Mouse (Mus musculus) heart, embryonic 11.5 days (tissue): ENCODE results near the gene 5730522E02Rik. TPM values are rescaled to one million over a fixed set of nuclear protein-coding genes. Genes with fewer than 3 reads are reported as not detected.

Experiments used
- ATAC-seq: fragments of 200-750 bp; cut with Nextera tagmentation; replicated peaks from 2 replicates; pipeline ENCODE4 v1.8.0; 2017; ENCODE audit warnings: moderate library complexity; ENCODE audit not compliant: insufficient number of reproducible peaks, low FRiP score, low TSS enrichment
- H3K27ac ChIP-seq: fragments of 300-500 bp; sonication (generic); 2 replicates; pipeline ENCODE4 v1.5.1; 2014; ENCODE audit warnings: mild to moderate bottlenecking, low read depth, low read length
- H3K27me3 ChIP-seq: fragments of 300-500 bp; sonication (generic); 2 replicates; pipeline ENCODE4 v1.6.1; 2014; ENCODE audit warnings: mild to moderate bottlenecking, low read length, mixed read lengths; ENCODE audit not compliant: control insufficient read depth, insufficient read depth
- H3K36me3 ChIP-seq: fragments of 300-500 bp; sonication (generic); 2 replicates; pipeline ENCODE4 v1.6.1; 2014; ENCODE audit warnings: mild to moderate bottlenecking, low read length, moderate library complexity, mixed read lengths; ENCODE audit not compliant: control insufficient read depth, insufficient read depth
- H3K4me1 ChIP-seq: fragments of 300-500 bp; sonication (generic); 2 replicates; pipeline ENCODE4 v1.6.1; 2014; ENCODE audit warnings: low read length; ENCODE audit not compliant: control insufficient read depth, insufficient read depth
- H3K4me2 ChIP-seq: fragments of 300-500 bp; sonication (generic); 2 replicates; pipeline ENCODE4 v1.6.1; 2014; ENCODE audit warnings: mild to moderate bottlenecking, moderate library complexity
- H3K4me3 ChIP-seq: fragments of 300-500 bp; sonication (generic); 2 replicates; pipeline ENCODE4 v1.5.1; 2014; ENCODE audit warnings: low read depth, low read length
- H3K9ac ChIP-seq: fragments of 300-500 bp; sonication (generic); 2 replicates; pipeline ENCODE4 v1.6.1; 2014; ENCODE audit warnings: mild to moderate bottlenecking, low read depth, low read length, moderate library complexity
- H3K9me3 ChIP-seq: fragments of 300-500 bp; sonication (generic); replicated peaks from 2 replicates; pipeline ENCODE4 v1.6.1; 2016; ENCODE audit warnings: low read length; ENCODE audit not compliant: control insufficient read depth
- WGBS: fragments of 180-500 bp; shearing (Covaris S2); extraction: QIAGEN DNeasy Blood & Tissue Kit; methylation state at CpG from one replicate; pipeline ENCODE4 v1.1.7; 2014; ENCODE audit not compliant: insufficient replicate concordance; 5-methylcytosine and 5-hydroxymethylcytosine counted together
- polyA plus RNA-seq: library from polyadenylated mRNA; unstranded; fragments of >200 nt; fragmentation: Nextera tagmentation; extraction: Ambion mirVana; gene quantifications from 2 replicates; pipeline ENCODE4 v1.2.1, GENCODE M21; 2014

5730522E02Rik gene
- polyA plus RNA-seq, 1 experiment from 2014 or later = 1.3 TPM

DNA sequence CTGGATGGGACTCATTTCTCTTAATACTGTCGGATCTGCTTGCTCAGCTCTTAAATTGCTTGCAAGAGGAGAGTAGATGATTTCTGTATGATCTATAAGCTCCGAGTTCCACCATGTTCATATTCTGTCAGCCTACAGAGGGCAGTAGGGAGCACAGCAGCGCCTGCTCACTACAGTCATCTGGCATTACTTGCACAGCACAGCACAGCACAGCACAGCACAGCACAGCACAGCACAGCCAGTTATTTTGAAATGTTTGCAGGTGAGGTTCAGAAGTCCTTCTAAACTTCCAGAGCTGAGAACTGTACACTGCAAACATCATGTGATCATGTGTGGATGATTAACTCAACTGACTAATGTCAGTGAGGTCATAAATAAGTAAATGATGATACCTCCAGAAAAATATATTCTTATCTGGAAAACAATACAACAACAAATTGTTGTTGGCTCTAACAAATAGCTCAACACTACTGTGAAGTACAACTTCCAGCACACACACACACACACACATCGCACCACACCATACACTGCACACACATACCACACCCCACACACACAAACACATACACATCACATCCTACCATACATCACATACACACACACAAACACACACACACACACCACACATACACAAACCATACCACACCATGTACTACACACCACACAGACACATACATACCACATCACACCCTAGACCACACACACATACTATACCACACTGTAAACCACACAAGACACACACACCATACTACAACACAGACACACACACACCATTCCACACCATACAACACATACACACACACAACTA is 9.4 kb downstream of the 5730522E02Rik start:
- no peak overlapping the region for H3K4me2 ChIP-seq
- no peak overlapping the region for H3K9ac ChIP-seq
- no peaks in the 10 kb centered on the region for H3K4me1 ChIP-seq
- no peaks in the 10 kb centered on the region for H3K27me3 ChIP-seq
- H3K27ac ChIP-seq = no peak overlapping the region
- 45% methylated on average over 4 of the region's 4 CpGs for WGBS
- no peaks in the 10 kb centered on the region for H3K36me3 ChIP-seq
- no peak; the same call in 1 of the 2 replicates for ATAC-seq
- no peaks in the 10 kb centered on the region for H3K9me3 ChIP-seq
- no peak overlapping the region for H3K4me3 ChIP-seq

- Histone ChIP-seq H3K4me1 (no peaks in the 10 kb centered on the region), H3K36me3 (no peaks in the 10 kb centered on the region), H3K9me3 (no peaks in the 10 kb centered on the region), H3K9ac (no peak overlapping the region), H3K27ac (no peak overlapping the region), H3K27me3 (no peaks in the 10 kb centered on the region), H3K4me3 (no peak overlapping the region), H3K4me2 (no peak overlapping the region)
- WGBS = 74% methylated on average over 3 of the region's 3 CpGs
- ATAC-seq = no peak
Observed at GRCm38 (mm10) chr11:26195468-26195867, 15.1 kb downstream of the 5730522E02Rik start.

- 75% methylated on average over 3 of the region's 3 CpGs for WGBS
- no peak overlapping the region for H3K4me2 ChIP-seq
- H3K9me3 ChIP-seq = no peaks in the 10 kb centered on the region
- H3K27me3 ChIP-seq = no peaks in the 10 kb centered on the region
- ATAC-seq = no peak
- H3K4me3 ChIP-seq = no peak overlapping the region
- H3K27ac ChIP-seq = no peak overlapping the region
- no peaks in the 10 kb centered on the region for H3K4me1 ChIP-seq
- H3K36me3 ChIP-seq = no peaks in the 10 kb centered on the region
- H3K9ac ChIP-seq = no peak overlapping the region
Observed at GRCm38 (mm10) chr11:26187231-26187967, 23.2 kb downstream of the 5730522E02Rik start.

GRCm38 (mm10) chr11:26170572-26170971 is 40.0 kb downstream of the 5730522E02Rik start:
- H3K9me3 ChIP-seq = no peaks in the 10 kb centered on the region
- H3K27me3 ChIP-seq = no peaks in the 10 kb centered on the region
- no peak overlapping the region for H3K4me2 ChIP-seq
- ATAC-seq = no peak
- no peak overlapping the region for H3K27ac ChIP-seq
- H3K36me3 ChIP-seq = no peaks in the 10 kb centered on the region
- H3K9ac ChIP-seq = no peak overlapping the region
- no peaks in the 10 kb centered on the region for H3K4me1 ChIP-seq
- H3K4me3 ChIP-seq = no peak overlapping the region
- 81% methylated on average over 2 of the region's 2 CpGs for WGBS

DNA sequence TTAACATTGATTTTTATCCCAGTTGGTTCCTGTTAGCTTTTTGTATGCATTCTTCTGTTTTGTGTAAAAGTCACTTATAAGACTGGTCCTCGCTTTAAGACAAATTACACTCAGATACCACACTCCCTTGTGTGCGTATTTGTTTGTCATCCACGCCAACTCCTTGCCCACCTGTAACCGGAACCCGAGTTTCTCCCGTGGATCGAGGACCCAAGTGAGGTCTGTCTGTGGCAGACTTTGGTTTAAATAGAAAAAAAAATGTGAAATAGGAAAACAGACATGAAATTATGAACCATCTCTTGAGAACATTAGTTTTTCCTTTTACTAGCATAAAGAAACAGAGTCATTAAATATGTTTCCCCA is 43.0 kb downstream of the 5730522E02Rik start:
- no peaks in the 10 kb centered on the region for H3K36me3 ChIP-seq
- no peak for ATAC-seq
- no peak overlapping the region for H3K9ac ChIP-seq
- no peaks in the 10 kb centered on the region for H3K27me3 ChIP-seq
- H3K4me1 ChIP-seq = no peaks in the 10 kb centered on the region
- H3K4me2 ChIP-seq = no peak overlapping the region
- WGBS = 90% methylated on average over 7 of the region's 7 CpGs
- H3K9me3 ChIP-seq = no peaks in the 10 kb centered on the region
- no peak overlapping the region for H3K27ac ChIP-seq
- H3K4me3 ChIP-seq = no peak overlapping the region

DNA sequence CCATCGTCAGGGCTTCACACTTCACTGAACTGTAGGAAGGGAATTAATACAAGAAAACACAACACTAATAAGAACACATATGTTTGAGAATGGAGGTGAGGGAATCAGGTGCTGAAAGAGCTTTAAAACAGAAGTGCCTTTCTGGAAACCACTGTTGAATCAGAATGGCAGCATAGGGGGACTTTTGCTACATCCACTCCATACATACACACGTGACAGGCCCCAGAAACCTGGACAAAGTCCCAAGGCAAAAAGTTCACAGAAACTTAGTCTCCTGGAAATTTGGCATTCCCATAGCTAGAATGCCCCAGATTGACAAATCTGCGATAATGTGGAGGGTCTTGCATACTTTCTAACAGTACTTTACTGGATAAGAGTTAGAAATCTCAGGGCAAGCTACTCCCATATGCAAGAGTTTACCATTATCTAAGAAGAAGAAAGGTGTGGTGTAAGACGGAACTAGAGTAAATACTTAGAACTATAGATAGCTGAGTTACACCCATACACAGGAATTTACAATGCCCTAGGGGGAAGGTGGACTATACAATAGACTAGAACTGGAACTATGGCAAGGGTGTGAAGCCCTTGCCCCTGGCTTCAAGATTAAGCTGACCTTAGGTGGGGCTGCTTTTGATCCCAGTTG is 43.5 kb downstream of the 5730522E02Rik start:
- WGBS = 75% methylated on average over 4 of the region's 4 CpGs
- no peaks in the 10 kb centered on the region for H3K36me3 ChIP-seq
- no peak overlapping the region for H3K4me2 ChIP-seq
- H3K4me1 ChIP-seq = no peaks in the 10 kb centered on the region
- no peaks in the 10 kb centered on the region for H3K9me3 ChIP-seq
- no peak for ATAC-seq
- no peak overlapping the region for H3K9ac ChIP-seq
- H3K27ac ChIP-seq = no peak overlapping the region
- no peaks in the 10 kb centered on the region for H3K27me3 ChIP-seq
- H3K4me3 ChIP-seq = no peak overlapping the region

DNA sequence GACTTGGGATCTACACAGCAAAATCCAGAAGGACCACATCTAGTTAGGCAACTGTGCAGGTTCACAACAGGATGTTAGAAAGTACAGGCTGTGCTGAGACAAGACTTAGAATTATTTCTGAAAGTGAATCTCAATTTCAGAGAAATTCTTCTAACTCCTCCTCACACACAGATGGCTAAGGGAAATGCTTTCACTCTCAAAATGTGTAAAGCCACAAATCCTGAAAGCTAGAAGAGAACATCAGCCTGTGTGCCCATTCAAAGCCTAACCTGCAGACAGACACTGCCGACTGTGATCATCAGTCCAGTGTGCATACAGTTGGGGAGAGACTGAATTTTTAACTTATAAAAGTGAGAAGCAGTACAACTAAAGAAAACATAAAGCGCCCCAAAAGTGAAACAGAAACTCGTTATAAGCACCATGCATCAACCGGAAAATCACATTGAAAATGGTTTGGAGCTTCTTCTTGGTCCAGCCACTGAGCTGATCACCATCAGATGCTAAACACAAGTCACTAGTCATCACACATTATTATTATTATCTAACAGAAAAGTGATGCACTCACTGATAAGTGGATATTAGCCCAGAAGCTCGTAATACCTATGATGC is 45.8 kb downstream of the 5730522E02Rik start:
- H3K36me3 ChIP-seq = no peaks in the 10 kb centered on the region
- H3K9ac ChIP-seq = no peak overlapping the region
- H3K9me3 ChIP-seq = no peaks in the 10 kb centered on the region
- no peaks in the 10 kb centered on the region for H3K4me1 ChIP-seq
- no peak overlapping the region for H3K27ac ChIP-seq
- H3K4me2 ChIP-seq = no peak overlapping the region
- ATAC-seq = no peak
- no peak overlapping the region for H3K4me3 ChIP-seq
- H3K27me3 ChIP-seq = no peaks in the 10 kb centered on the region
- WGBS = 84% methylated on average over 5 of the region's 5 CpGs

DNA sequence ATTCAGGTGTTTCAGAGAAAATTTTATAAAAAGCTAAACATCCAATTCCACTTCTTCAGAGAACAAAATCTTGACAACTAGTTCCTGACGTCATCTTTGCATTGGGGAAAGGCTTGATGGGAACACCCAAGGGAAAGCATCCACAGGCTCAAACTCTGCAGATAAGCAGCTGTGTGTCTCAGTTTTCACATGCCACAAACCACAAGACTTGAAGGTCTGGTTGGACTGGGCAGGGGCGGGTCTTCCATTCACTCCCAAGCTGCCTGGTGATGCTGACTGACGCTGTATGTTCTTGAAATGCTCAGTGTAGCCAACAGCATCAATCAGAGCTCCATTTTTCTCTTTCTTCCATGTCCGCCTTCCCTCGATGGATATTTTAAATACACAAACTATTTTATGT is 49.2 kb downstream of the 5730522E02Rik start:
- Histone ChIP-seq H3K36me3 (no peaks in the 10 kb centered on the region), H3K27ac (no peak overlapping the region), H3K4me1 (no peaks in the 10 kb centered on the region), H3K4me2 (no peak overlapping the region), H3K9me3 (no peaks in the 10 kb centered on the region), H3K27me3 (no peaks in the 10 kb centered on the region), H3K4me3 (no peak overlapping the region), H3K9ac (no peak overlapping the region)
- ATAC-seq = no peak
- WGBS = 58% methylated on average over 5 of the region's 5 CpGs
